Mouse (Mus musculus) kidney, postnatal 14 days (tissue): Measurements from ENCODE around the gene Cyp4x1.
"Not testable (repeated sequence)": the region's sequence is repeated elsewhere in the genome, so short reads cannot be mapped to it uniquely, and the experiment has no call there.

ENCODE experiments used
- DNase-seq: peaks from one replicate; pipeline ENCODE4 v3.0.0; 2022; ENCODE audit warnings: mixed read lengths

Gene Cyp4x1

DNA sequence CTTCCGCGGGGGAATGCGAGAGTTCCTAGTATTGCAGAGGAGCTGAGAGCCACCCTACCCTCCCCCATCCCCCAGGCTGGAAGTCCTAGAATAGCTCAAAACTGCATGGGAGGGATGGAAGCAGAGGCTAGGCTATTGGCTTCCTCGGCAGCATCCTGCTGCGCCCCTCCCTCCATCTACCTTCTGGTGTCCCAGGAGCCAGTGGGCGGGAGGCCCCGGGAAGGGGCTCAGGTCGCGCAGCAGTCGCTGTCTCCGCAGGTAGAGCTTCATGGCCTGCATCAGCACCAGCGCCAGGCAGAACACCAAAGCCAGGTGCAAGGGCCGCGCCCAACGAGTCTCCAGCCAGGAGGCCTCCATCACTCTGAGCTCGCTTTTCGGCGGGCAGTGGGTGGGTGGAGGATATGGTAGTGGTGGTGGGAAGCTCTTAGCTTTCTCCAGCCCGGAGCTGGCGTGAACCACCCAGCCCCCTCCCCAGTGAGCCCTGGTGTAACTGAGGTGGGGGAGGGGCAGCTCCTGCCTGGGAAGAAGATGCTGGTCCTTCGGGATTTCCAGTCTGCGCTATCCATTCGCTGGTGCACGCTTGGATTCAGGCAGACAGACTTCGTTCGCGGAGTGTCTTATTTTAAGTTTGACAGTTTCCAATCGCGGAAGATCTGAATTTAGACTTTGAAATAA is at the start of gene Cyp4x1:
Gene Cyp4x1 (minus strand): TSS at position 661 of the 675 bp plus-strand sequence.
- no peak for DNase-seq

DNA sequence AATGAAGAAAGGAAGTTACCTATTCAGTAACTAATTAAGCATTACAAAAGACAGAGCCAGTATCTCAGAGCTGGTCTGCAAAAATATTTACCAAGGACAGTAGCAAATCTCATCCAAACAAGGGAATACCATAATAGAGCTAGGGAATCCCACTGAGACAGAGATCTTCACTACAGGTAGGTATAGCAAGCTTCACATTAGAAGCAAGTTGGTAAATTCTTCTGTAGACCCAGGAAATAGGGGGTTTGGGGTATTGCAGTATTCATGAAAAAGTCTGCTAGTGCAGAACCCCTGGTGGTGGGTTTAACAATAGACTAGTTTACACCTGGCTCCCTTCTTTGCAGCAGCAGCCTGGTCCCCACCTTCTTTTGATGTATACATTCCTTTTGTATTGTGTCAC is 42.1 kb upstream of the Cyp4x1 start:
- DNase-seq, result not testable (repeated sequence)

DNA sequence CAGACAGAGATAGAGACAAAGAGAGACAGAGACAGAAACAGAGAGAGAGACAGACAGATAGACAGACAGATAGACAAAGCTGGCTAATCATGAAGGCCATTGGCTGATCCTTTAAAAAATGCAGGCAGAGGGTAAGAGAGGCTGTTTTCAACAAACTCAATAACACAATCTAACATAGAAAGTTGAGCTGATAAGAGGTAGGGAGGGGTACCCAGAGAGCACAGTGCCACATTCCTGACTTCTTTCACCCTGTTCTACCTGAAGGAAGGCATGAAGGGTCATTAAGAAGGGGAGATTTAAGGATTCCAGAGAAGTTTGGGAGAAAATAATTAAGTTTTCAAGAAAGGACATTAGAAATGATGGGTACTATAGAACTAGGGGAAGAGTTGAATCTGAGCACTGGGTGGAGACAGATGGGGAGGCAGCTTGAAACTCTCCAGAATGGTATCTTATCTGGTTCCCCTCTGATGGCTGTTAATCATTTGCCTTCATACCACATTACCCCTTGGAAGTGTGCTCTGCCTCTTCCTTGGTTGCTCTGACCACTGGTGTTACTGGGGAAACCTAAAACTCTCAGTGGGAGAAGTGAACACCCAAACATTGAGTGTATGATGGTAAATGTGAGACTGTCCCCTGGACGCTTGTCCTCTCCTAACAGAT is 40.7 kb upstream of the Cyp4x1 start:
- DNase-seq, result no peak

- not testable (repeated sequence) for DNase-seq
Measured at GRCm38 (mm10) chr4:115158963-115159362, 24.9 kb upstream of the Cyp4x1 start.

DNA sequence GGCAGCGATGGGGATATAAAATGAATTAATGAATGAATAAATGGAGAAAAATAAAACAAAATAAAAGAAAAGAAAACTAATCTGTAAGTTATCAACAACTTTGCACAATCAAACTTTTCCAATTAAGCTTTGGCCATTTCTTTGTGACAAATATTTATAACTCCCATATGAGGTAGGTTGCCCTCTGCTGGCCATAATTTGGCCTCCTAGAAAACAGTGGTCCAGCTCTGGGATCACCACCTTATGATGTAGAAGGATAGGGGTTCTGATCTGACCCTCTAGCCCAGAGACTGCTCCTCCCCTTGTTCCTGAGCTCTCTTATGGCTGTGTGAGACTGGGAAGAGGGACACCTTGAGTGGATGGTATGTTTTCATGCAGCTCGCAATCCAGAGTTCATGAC is 20.6 kb upstream of the Cyp4x1 start:
- DNase-seq, result no peak

GRCm38 (mm10) chr4:115134296-115134630 is 182 bp upstream of the Cyp4x1 start:
- DNase-seq, result no peak

DNA sequence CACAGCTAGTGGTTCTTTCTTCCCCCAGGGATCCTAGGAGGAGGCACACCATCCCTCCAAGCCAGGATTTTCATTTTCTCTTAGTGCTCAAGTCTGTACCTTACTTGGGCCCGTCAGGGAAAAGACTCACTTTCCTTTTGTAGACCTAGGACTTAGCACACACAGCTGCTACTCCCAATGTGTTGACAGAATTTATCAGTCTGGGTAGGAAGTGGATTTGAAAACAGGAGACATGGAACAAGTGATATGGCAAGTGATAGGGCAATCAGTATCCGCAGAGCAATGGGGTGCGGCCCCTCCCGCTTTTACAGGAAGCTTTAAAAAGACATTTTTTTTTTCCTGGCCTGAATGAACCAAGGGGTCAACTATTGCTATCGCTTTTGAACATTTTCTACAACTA is 996 bp downstream of the Cyp4x1 start:
- DNase-seq, result no peak

DNA sequence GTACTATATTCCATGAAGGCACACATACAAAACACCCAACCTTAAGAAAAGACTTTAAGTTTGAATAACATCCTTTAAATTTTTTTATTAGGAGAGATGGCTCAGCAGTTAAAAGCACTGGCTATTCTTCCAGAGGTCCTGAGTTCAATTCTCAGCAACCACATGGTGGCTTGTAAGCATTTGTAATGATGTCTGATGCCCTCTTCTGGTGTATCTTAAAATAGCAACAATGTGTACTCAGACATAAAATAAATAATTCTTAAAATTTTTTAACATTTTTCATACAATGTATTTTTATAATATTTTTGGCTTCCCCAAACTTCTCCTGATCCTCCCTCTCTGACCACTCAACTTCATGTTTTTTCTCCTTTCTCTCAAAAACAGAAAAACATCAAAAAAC is 9.4 kb downstream of the Cyp4x1 start:
- DNase-seq, result no peak

GRCm38 (mm10) chr4:115123507-115123906 is 10.6 kb downstream of the Cyp4x1 start:
- no peak for DNase-seq

GRCm38 (mm10) chr4:115121608-115122007 is 12.5 kb downstream of the Cyp4x1 start:
- DNase-seq, result no peak

DNA sequence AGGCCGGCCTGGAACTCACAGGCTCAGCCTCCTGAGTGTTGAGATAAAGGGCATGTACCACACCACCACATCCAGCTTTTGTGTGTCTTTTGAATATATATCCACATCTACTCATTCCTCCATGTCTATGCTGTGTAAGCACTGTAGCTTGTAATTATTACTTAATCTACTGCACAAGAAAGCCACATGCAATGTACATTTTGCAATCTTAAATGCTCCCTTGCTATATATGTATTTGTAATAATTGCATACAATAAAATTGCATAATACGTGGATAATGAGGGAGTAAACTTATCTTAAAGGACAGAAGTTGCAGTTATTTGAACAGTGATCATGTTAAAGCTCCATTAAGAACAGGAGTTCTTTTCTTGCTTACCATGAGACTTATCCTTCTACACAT is 12.9 kb downstream of the Cyp4x1 start:
- DNase-seq, result no peak

DNA sequence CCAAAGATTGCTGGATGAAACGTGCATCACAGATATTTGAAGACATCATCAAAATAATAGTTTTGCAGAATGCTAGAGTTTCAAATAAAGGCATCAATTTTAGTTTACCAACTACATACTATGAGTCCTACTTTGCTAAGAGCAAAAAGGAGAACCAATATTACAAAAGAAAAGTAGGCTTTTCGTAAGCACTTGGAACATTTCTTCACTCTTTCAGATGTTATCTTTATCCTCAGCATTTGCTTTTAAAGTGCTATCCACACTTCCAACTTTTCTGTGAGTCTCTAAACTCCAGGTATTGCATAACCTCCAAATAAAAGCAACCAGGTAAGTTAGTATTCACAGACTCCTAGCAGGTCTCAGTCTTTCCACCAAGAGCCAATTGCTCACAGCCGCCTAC is 14.4 kb downstream of the Cyp4x1 start:
- DNase-seq, result no peak

GRCm38 (mm10) chr4:115113266-115113665 is 20.8 kb downstream of the Cyp4x1 start:
- DNase-seq, result no peak

DNA sequence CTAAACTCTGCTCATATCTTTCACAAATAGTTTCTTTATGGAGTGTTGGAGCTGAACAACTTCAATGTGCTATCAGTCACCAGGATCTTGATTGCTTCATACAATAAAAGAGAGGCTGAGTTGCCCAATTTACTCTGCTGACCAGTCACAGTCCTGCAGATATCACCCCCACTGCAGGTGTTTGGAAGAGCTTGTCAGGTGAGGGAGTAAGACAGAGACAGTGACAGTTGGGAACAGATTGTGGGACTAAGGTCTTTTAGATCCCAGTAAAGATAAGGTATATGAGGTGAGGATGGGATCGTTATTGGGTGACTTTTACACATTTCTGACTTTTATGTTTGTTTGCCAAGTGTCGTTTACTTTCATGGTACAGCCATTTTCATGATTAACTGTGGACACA is 22.9 kb downstream of the Cyp4x1 start:
- DNase-seq, result no peak

DNA sequence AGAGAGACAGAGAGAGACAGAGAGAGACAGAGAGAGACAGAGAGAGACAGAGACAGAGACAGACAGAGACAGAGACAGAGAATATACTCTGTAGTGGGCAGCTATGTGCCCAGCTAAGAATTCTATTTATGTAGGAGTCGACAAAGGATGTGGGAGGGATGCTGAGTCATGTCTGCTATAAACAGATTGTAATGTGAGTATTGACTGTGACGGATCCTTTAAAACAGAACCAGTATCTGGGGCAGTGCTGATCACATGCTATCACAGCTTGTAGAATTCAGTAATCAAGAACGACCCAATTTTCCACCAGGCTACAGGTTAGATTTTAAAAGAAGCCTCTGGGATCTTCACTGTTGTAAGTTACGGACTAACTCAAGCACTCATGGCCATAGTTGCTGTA is 30.6 kb downstream of the Cyp4x1 start:
- DNase-seq, result no peak

GRCm38 (mm10) chr4:115101682-115102081 is 32.4 kb downstream of the Cyp4x1 start:
- DNase-seq, result peak; percentile 73

GRCm38 (mm10) chr4:115097146-115097496 is 37.0 kb downstream of the Cyp4x1 start:
- DNase-seq, result peak; percentile 60

GRCm38 (mm10) chr4:115096435-115097145 is 37.5 kb downstream of the Cyp4x1 start:
- DNase-seq, result no peak

- DNase-seq, result peak; percentile 80
Measured at GRCm38 (mm10) chr4:115095671-115096434, 38.2 kb downstream of the Cyp4x1 start.

- no peak for DNase-seq
Measured at GRCm38 (mm10) chr4:115094056-115094455, 40.0 kb downstream of the Cyp4x1 start.

DNA sequence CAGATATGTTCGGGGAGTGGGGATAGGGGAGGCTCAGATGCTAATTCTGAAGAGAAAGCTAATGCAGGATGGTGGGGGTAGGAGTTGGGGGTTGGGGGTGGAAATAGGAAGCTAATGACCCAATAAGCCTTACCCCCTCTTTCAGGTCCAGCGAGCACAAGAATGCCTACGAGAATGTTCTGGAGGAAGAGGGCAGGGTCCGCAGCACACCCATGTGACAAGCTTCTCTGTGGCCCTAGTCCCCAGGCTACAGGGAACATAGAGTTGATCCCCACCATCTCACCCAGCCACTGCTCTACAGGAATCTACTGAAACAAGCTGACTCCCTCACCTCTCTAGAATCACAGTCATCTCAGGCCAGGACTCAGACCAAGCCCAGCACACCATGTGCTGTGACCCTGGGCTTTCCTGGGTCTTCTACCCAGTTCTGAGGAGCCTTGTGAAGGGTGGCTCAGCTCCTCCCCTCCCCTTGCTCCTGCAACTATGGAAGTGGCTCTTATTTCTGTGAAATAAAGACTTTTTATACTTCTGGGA is 40.7 kb downstream of the Cyp4x1 start:
- DNase-seq, result peak; percentile 72

GRCm38 (mm10) chr4:115091806-115092205 is 42.3 kb downstream of the Cyp4x1 start:
- no peak for DNase-seq

DNA sequence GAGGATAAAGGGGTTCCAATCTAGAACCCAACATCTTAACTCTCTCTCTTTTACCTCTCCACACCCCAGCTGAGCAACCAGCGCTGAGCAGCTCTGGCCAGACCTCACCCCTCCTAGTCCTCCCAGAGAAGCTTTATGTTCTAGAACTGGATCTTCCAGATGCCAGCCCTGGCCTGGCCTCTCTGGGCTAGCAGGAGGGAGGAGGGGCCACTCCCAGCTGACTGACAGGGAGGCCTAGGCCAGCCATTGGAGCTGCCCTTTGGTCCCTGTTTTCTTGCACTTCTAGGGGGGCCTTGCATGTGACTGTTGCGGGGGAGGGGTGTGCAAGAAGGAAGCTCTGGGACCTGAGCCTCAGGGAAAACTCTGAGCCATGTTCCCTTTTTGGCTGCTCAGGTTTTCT is 43.5 kb downstream of the Cyp4x1 start:
- DNase-seq, result peak; percentile 86
